Mouse (Mus musculus) CH12.LX (cell line): ENCODE data around the gene Vti1a. TPM values are rescaled to one million over a fixed set of nuclear protein-coding genes. Genes with fewer than 3 reads are reported as not detected.

Source experiments
- DNase-seq: peaks from one replicate; pipeline ENCODE4 v3.0.0-alpha.2; 2013; ENCODE audit errors: extremely low read depth
- H3K27ac ChIP-seq: 2 replicates; pipeline ENCODE4 v1.5.1; 2012; ENCODE audit warnings: low read depth, mild to moderate bottlenecking, control low read depth, moderate library complexity; ENCODE audit not compliant: insufficient read depth
- H3K27me3 ChIP-seq: replicated peaks from 2 replicates; pipeline ENCODE3; 2012; ENCODE audit warnings: inconsistent platforms
- H3K36me3 ChIP-seq, 2 experiments: replicated peaks in 1 of 2; 2 replicates each; pipeline versions ENCODE3 to v1.6.1; 2012; ENCODE audit warnings: inconsistent platforms in 1 of 2, low read length in 1 of 2, mild to moderate bottlenecking in 1 of 2, mixed read lengths in 1 of 2, moderate library complexity in 1 of 2; ENCODE audit not compliant: control insufficient read depth in 1 of 2, insufficient read depth in 1 of 2
- H3K4me1 ChIP-seq, 2 experiments: 2 replicates each; pipeline ENCODE4 v1.6.1; 2012; ENCODE audit warnings: inconsistent platforms in 1 of 2, moderate library complexity in 1 of 2; ENCODE audit not compliant: insufficient read depth in 2 of 2, control insufficient read depth in 1 of 2
- H3K4me2 ChIP-seq: 2 replicates; pipeline ENCODE4 v1.6.1; 2012; ENCODE audit warnings: low read depth, mild to moderate bottlenecking, control low read depth; ENCODE audit not compliant: poor library complexity, insufficient read depth, severe bottlenecking
- H3K4me3 ChIP-seq, 3 experiments: fragments of 150-350 bp in 1 of 3; sonication (generic) in 1 of 3; replicated peaks in 1 of 3; 2 replicates each; pipeline versions ENCODE3 to v1.5.1; 2011 to 2012; ENCODE audit warnings: low read depth in 2 of 3, low read length in 2 of 3, mild to moderate bottlenecking in 2 of 3, moderate library complexity in 2 of 3, control low read depth in 1 of 3, improper control_type of control experiment in 1 of 3, inconsistent platforms in 1 of 3, mixed read lengths in 1 of 3; ENCODE audit not compliant: poor library complexity in 1 of 3
- H3K79me2 ChIP-seq: replicated peaks from 2 replicates; pipeline ENCODE4 v1.6.1; 2012; ENCODE audit warnings: mild to moderate bottlenecking, moderate library complexity; ENCODE audit not compliant: control insufficient read depth, poor library complexity, insufficient read depth, severe bottlenecking; ENCODE audit errors: extremely low read depth
- H3K9ac ChIP-seq: 2 replicates; pipeline ENCODE4 v1.6.1; 2012; ENCODE audit warnings: low read depth, mild to moderate bottlenecking, control low read depth, moderate library complexity; ENCODE audit not compliant: insufficient read depth
- H3K9me3 ChIP-seq: replicated peaks from 2 replicates; pipeline ENCODE3; 2012; ENCODE audit warnings: low read length, inconsistent platforms, mixed read lengths
- CHD1 ChIP-seq: IDR thresholded peaks from 2 replicates; pipeline ENCODE4 v1.6.1; 2012; ENCODE audit warnings: low read depth, low read length, improper control_type of control experiment, inconsistent platforms
- CHD2 ChIP-seq: IDR thresholded peaks from 2 replicates; pipeline ENCODE4 v1.6.1; 2011; ENCODE audit warnings: low read length, improper control_type of control experiment
- CTCF ChIP-seq, 2 experiments: IDR thresholded peaks in 1 of 2; conservative IDR thresholded peaks in 1 of 2; 2 replicates each; pipeline ENCODE4 v1.5.1; 2011 to 2012; ENCODE audit warnings: low read depth in 2 of 2, low read length in 2 of 2, improper control_type of control experiment in 1 of 2, inconsistent platforms in 1 of 2, mild to moderate bottlenecking in 1 of 2, moderate library complexity in 1 of 2
- ELF1 ChIP-seq: IDR thresholded peaks from 2 replicates; pipeline ENCODE4 v1.6.1; 2014; ENCODE audit warnings: low read depth, mild to moderate bottlenecking, inconsistent platforms, low read length, improper control_type of control experiment
- ETS1 ChIP-seq: conservative IDR thresholded peaks from 2 replicates; pipeline ENCODE4 v1.6.1; 2012; ENCODE audit warnings: low read depth, mild to moderate bottlenecking, inconsistent platforms, low read length, improper control_type of control experiment, moderate library complexity
- GABPA ChIP-seq: IDR thresholded peaks from 2 replicates; pipeline ENCODE4 v1.6.1; 2012; ENCODE audit warnings: low read depth, low read length, improper control_type of control experiment, inconsistent platforms; ENCODE audit not compliant: insufficient replicate concordance
- JUN ChIP-seq: IDR thresholded peaks from 2 replicates; pipeline ENCODE4 v1.6.1; 2011; ENCODE audit warnings: low read depth, mild to moderate bottlenecking, low read length, improper control_type of control experiment, moderate library complexity; ENCODE audit not compliant: insufficient read depth
- JUND ChIP-seq: conservative IDR thresholded peaks from 2 replicates; pipeline ENCODE4 v1.6.1; 2011; ENCODE audit warnings: low read depth, low read length, improper control_type of control experiment
- KAT2A ChIP-seq: IDR thresholded peaks from 2 replicates; pipeline ENCODE4 v1.6.1; 2012; ENCODE audit warnings: low read length, improper control_type of control experiment, inconsistent platforms; ENCODE audit not compliant: insufficient replicate concordance
- MAFK ChIP-seq: IDR thresholded peaks from 2 replicates; pipeline ENCODE4 v1.6.1; 2011; ENCODE audit warnings: low read length, improper control_type of control experiment; ENCODE audit not compliant: insufficient replicate concordance
- MAX ChIP-seq: IDR thresholded peaks from 2 replicates; pipeline ENCODE4 v1.6.1; 2011; ENCODE audit warnings: low read length, improper control_type of control experiment
- MAZ ChIP-seq: IDR thresholded peaks from 2 replicates; pipeline ENCODE4 v1.6.1; 2012; ENCODE audit warnings: low read depth, mild to moderate bottlenecking, inconsistent platforms, low read length, improper control_type of control experiment, moderate library complexity
- MEF2A ChIP-seq: IDR thresholded peaks from 2 replicates; pipeline ENCODE4 v1.6.1; 2014; ENCODE audit warnings: low read depth, mild to moderate bottlenecking, inconsistent platforms, low read length, improper control_type of control experiment, borderline replicate concordance
- MXI1 ChIP-seq: IDR thresholded peaks from 2 replicates; pipeline ENCODE4 v1.6.1; 2011; ENCODE audit warnings: mild to moderate bottlenecking, low read depth, low read length, improper control_type of control experiment
- NELFE ChIP-seq: IDR thresholded peaks from 2 replicates; pipeline ENCODE4 v1.6.1; 2011; ENCODE audit warnings: low read depth, low read length, improper control_type of control experiment
- PAX5 ChIP-seq: IDR thresholded peaks from 2 replicates; pipeline ENCODE4 v1.6.1; 2012; ENCODE audit warnings: low read length, inconsistent platforms, mixed read lengths
- POLR2A ChIP-seq: IDR thresholded peaks from 2 replicates; pipeline ENCODE4 v1.6.1; 2011; ENCODE audit warnings: low read depth, mild to moderate bottlenecking, improper control_type of control experiment, low read length
- RCOR1 ChIP-seq: conservative IDR thresholded peaks from 2 replicates; pipeline ENCODE4 v1.6.1; 2012; ENCODE audit warnings: low read depth, mild to moderate bottlenecking, inconsistent platforms, low read length, improper control_type of control experiment
- SMC3 ChIP-seq: IDR thresholded peaks from 2 replicates; pipeline ENCODE4 v1.6.1; 2011; ENCODE audit warnings: low read depth, low read length, improper control_type of control experiment
- TBP ChIP-seq: conservative IDR thresholded peaks from 2 replicates; pipeline ENCODE4 v1.6.1; 2011; ENCODE audit warnings: low read depth, low read length, improper control_type of control experiment
- UBTF ChIP-seq: IDR thresholded peaks from 2 replicates; pipeline ENCODE4 v1.6.1; 2012; ENCODE audit warnings: low read depth, mild to moderate bottlenecking, inconsistent platforms, low read length, improper control_type of control experiment, moderate library complexity
- USF1 ChIP-seq: IDR thresholded peaks from 2 replicates; pipeline ENCODE4 v1.6.1; 2014; ENCODE audit warnings: low read depth, mild to moderate bottlenecking, inconsistent platforms, low read length, improper control_type of control experiment
- ZC3H11A ChIP-seq: IDR thresholded peaks from 2 replicates; pipeline ENCODE4 v1.6.1; 2012; ENCODE audit warnings: low read depth, mild to moderate bottlenecking, inconsistent platforms, low read length, improper control_type of control experiment
- ZKSCAN1 ChIP-seq: IDR thresholded peaks from 2 replicates; pipeline ENCODE4 v1.6.1; 2012; ENCODE audit warnings: low read depth, inconsistent platforms, low read length, improper control_type of control experiment, borderline replicate concordance
- ZNF384 ChIP-seq: IDR thresholded peaks from 2 replicates; pipeline ENCODE4 v1.6.1; 2012; ENCODE audit warnings: low read depth, low read length, improper control_type of control experiment, inconsistent platforms
- dilution Hi-C: fragments of 300-500 bp; cut with MboI; formaldehyde crosslinking; loops from 2 replicates; pipeline ENCODE4 v1.14.3; 2020; ENCODE audit warnings: low sequenced_read_pairs; ENCODE audit not compliant: extremely low pct_unique_long_range_greater_than_20kb, extremely low pct_ligation_motif_present
- in situ Hi-C: fragments of 300-500 bp; cut with MboI; formaldehyde crosslinking; loops from 3 replicates; pipeline ENCODE4 v1.14.3; 2019; ENCODE audit warnings: low sequenced_read_pairs, low pct_ligation_motif_present, low pct_unique_long_range_greater_than_20kb, mixed read lengths
- polyA plus RNA-seq: library from polyadenylated mRNA; unstranded; fragments of >175 nt; gene quantifications from 2 replicates; pipeline ENCODE4 v1.2.1, GENCODE M21; 2012; ENCODE audit warnings: low read depth; ENCODE audit not compliant: insufficient read length
- total RNA-seq, 2 experiments: library from RNA; depleted of rRNA; stranded (reverse); fragments of 300-350 nt in 1 of 2; fragments of >200 nt in 1 of 2; gene quantifications; 2 replicates each; pipeline ENCODE4 v1.2.3; 2012 to 2014

Gene Vti1a
- total and polyA plus RNA-seq, 3 experiments: 22.3 to 27.6 (median 23.5) TPM

DNA sequence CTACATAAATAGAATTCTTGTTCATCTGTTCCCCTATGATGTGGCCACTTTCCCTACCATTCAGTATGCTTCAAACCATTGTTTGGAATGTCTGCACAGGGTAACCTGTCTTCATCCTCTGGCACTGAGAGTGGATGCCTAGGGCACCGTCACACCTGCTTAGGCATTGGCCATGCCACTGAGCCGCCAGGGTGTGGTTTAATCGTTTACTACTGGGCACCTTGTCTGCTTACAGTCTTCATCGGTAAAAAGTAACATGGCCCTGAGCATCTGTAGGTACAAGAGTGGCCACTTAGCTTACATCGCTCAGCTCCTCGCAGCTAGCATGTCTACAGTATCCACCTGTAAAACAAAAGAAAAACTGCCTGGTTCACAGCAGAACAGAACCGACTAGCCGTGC is 264.1 kb downstream of the Vti1a start:
- H3K79me2 ChIP-seq: no peaks in the 10 kb centered on the region
- peaks cover 0 to 28% of the 10 kb centered on the region in 2 experiments for H3K36me3 ChIP-seq
- no peak overlapping the region for H3K27ac ChIP-seq
- no peak overlapping the region for H3K4me3 ChIP-seq
- H3K27me3 ChIP-seq: no peaks in the 10 kb centered on the region
- DNase-seq: no peak
- no peak overlapping the region for H3K9ac ChIP-seq
- H3K4me2 ChIP-seq: no peak overlapping the region
- H3K4me1 ChIP-seq: no peaks in the 10 kb centered on the region
- dilution Hi-C loops (no loop called here), in situ Hi-C loops (no loop called here)
- TF ChIP-seq MAX (no peak), NELFE (no peak), ZNF384 (no peak), MEF2A (no peak), MAZ (no peak), JUND (no peak), USF1 (no peak), ETS1 (no peak), MAFK (no peak), POLR2A (no peak), ZKSCAN1 (no peak), GABPA (no peak), MXI1 (no peak), KAT2A (no peak), CHD2 (no peak), JUN (no peak), TBP (no peak), PAX5 (no peak), UBTF (no peak), RCOR1 (no peak)
- H3K9me3 ChIP-seq: no peaks in the 10 kb centered on the region

DNA sequence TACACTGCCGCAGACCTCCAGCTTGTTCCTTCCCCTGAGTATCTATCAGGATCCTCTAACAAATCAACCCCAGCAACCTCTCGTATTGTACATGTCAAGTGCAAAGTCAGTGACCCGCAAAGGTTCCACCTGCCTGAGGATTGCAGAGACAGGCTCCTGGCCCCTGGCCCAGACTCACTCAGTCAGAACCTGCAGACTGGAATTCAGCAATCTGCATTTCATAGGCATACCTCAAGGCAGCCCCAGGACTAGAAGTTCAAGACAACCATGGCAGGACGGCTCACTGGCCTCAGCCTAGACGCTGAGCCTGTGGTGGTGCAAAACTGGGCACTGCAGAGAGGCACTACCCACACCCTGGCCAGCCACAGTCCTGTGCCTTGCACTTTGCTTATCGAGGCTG is 264.6 kb downstream of the Vti1a start:
- H3K27ac ChIP-seq: no peak overlapping the region
- no peaks in the 10 kb centered on the region for H3K9me3 ChIP-seq
- TF ChIP-seq ELF1 (no peak), MAFK (no peak), SMC3 (no peak), ZC3H11A (no peak), CHD1 (no peak), CTCF (conservative IDR thresholded peaks at IDR 0.05 in 1 of 2, IDR thresholded peaks at IDR 0.05 in 1 of 2; ENCODE audit: low read depth in 2 of 2, low read length in 2 of 2) (no peak), NELFE (no peak), KAT2A (no peak), TBP (no peak), ZNF384 (no peak), CHD2 (no peak), MXI1 (no peak), PAX5 (no peak), UBTF (no peak)
- no peaks in the 10 kb centered on the region for H3K4me1 ChIP-seq
- H3K27me3 ChIP-seq: no peaks in the 10 kb centered on the region
- in situ Hi-C loops: no loop called here
- DNase-seq: no peak
- H3K36me3 ChIP-seq: peaks cover 0 to 30% of the 10 kb centered on the region in 2 experiments
- H3K79me2 ChIP-seq: no peaks in the 10 kb centered on the region
- no peak overlapping the region for H3K4me3 ChIP-seq
- H3K9ac ChIP-seq: no peak overlapping the region
- dilution Hi-C loops: no loop called here
- no peak overlapping the region for H3K4me2 ChIP-seq
